Mouse (Mus musculus) cerebellum, adult 9-10 months (tissue): ENCODE results near the gene Ankfy1.
"Not testable (repeated sequence)": the region's sequence is repeated elsewhere in the genome, so short reads cannot be mapped to it uniquely, and the experiment has no call there.

ENCODE experiments used
- DNase-seq: peaks from one replicate; pipeline ENCODE4 v3.0.0; 2022

The Ankfy1 gene

GRCm38 (mm10) chr11:72723871-72724270 is 34.1 kb downstream of the Ankfy1 start:
- DNase-seq, result peak; percentile 48

- DNase-seq, result no peak
These were observed 36.2 kb downstream of the Ankfy1 start for GRCm38 (mm10) chr11:72726023-72726422.

GRCm38 (mm10) chr11:72733736-72734135 is 43.9 kb downstream of the Ankfy1 start:
- DNase-seq, result no peak

GRCm38 (mm10) chr11:72734840-72735518 is 45.2 kb downstream of the Ankfy1 start:
- DNase-seq, result no peak

GRCm38 (mm10) chr11:72735519-72735860 is 45.7 kb downstream of the Ankfy1 start:
- DNase-seq, result no peak

- DNase-seq, result no peak
These were observed 46.5 kb downstream of the Ankfy1 start for GRCm38 (mm10) chr11:72736320-72736719.

GRCm38 (mm10) chr11:72737517-72737916 is 47.7 kb downstream of the Ankfy1 start:
- peak; percentile 35 for DNase-seq

GRCm38 (mm10) chr11:72739048-72739447 is 49.2 kb downstream of the Ankfy1 start:
- no peak for DNase-seq

GRCm38 (mm10) chr11:72751956-72752355 is 62.1 kb downstream of the Ankfy1 start:
- DNase-seq, result no peak

GRCm38 (mm10) chr11:72758316-72758715 is 68.5 kb downstream of the Ankfy1 start:
- DNase-seq, result no peak

- no peak for DNase-seq
These were observed 69.8 kb downstream of the Ankfy1 start for GRCm38 (mm10) chr11:72759581-72759980.

- DNase-seq, result no peak
These were observed 71.0 kb downstream of the Ankfy1 start for GRCm38 (mm10) chr11:72760781-72761180.

GRCm38 (mm10) chr11:72764270-72764669 is 74.5 kb downstream of the Ankfy1 start:
- no peak for DNase-seq

GRCm38 (mm10) chr11:72767716-72768115 is 77.9 kb downstream of the Ankfy1 start:
- DNase-seq, result no peak

GRCm38 (mm10) chr11:72769061-72769460 is 79.3 kb downstream of the Ankfy1 start:
- DNase-seq, result no peak

GRCm38 (mm10) chr11:72770324-72770723 is 80.5 kb downstream of the Ankfy1 start:
- DNase-seq, result no peak

- DNase-seq, result no peak
These were observed 81.0 kb downstream of the Ankfy1 start for GRCm38 (mm10) chr11:72770816-72771215.

GRCm38 (mm10) chr11:72771461-72771860 is 81.7 kb downstream of the Ankfy1 start:
- no peak for DNase-seq

GRCm38 (mm10) chr11:72772611-72773010 is 82.8 kb downstream of the Ankfy1 start:
- DNase-seq, result not testable (repeated sequence)

GRCm38 (mm10) chr11:72778957-72779356 is 89.2 kb downstream of the Ankfy1 start:
- DNase-seq, result no peak

- DNase-seq, result no peak
These were observed 92.3 kb downstream of the Ankfy1 start for GRCm38 (mm10) chr11:72782103-72782502.

GRCm38 (mm10) chr11:72782503-72782902 is 92.7 kb downstream of the Ankfy1 start:
- DNase-seq, result no peak

- no peak for DNase-seq
These were observed 102.2 kb downstream of the Ankfy1 start for GRCm38 (mm10) chr11:72792033-72792432.

- no peak for DNase-seq
These were observed 105.3 kb downstream of the Ankfy1 start for GRCm38 (mm10) chr11:72795149-72795454.
